Mouse (Mus musculus) CH12.LX (cell line): ENCODE measurements around the gene Hic1. TPM values are rescaled to one million over a fixed set of nuclear protein-coding genes. Genes with fewer than 3 reads are reported as not detected.

Experiments
- DNase-seq: peaks from one replicate; pipeline ENCODE4 v3.0.0-alpha.2; 2013; ENCODE audit errors: extremely low read depth
- H3K27ac ChIP-seq: 2 replicates; pipeline ENCODE4 v1.5.1; 2012; ENCODE audit warnings: low read depth, mild to moderate bottlenecking, control low read depth, moderate library complexity; ENCODE audit not compliant: insufficient read depth
- H3K27me3 ChIP-seq: replicated peaks from 2 replicates; pipeline ENCODE3; 2012; ENCODE audit warnings: inconsistent platforms
- H3K36me3 ChIP-seq, 2 experiments: replicated peaks in 1 of 2; 2 replicates each; pipeline versions ENCODE3 to v1.6.1; 2012; ENCODE audit warnings: inconsistent platforms in 1 of 2, low read length in 1 of 2, mild to moderate bottlenecking in 1 of 2, mixed read lengths in 1 of 2, moderate library complexity in 1 of 2; ENCODE audit not compliant: control insufficient read depth in 1 of 2, insufficient read depth in 1 of 2
- H3K4me1 ChIP-seq, 2 experiments: 2 replicates each; pipeline ENCODE4 v1.6.1; 2012; ENCODE audit warnings: inconsistent platforms in 1 of 2, moderate library complexity in 1 of 2; ENCODE audit not compliant: insufficient read depth in 2 of 2, control insufficient read depth in 1 of 2
- H3K4me2 ChIP-seq: 2 replicates; pipeline ENCODE4 v1.6.1; 2012; ENCODE audit warnings: low read depth, mild to moderate bottlenecking, control low read depth; ENCODE audit not compliant: poor library complexity, insufficient read depth, severe bottlenecking
- H3K4me3 ChIP-seq, 3 experiments: fragments of 150-350 bp in 1 of 3; sonication (generic) in 1 of 3; replicated peaks in 1 of 3; 2 replicates each; pipeline versions ENCODE3 to v1.5.1; 2011 to 2012; ENCODE audit warnings: low read depth in 2 of 3, low read length in 2 of 3, mild to moderate bottlenecking in 2 of 3, moderate library complexity in 2 of 3, control low read depth in 1 of 3, improper control_type of control experiment in 1 of 3, inconsistent platforms in 1 of 3, mixed read lengths in 1 of 3; ENCODE audit not compliant: poor library complexity in 1 of 3
- H3K79me2 ChIP-seq: replicated peaks from 2 replicates; pipeline ENCODE4 v1.6.1; 2012; ENCODE audit warnings: mild to moderate bottlenecking, moderate library complexity; ENCODE audit not compliant: control insufficient read depth, poor library complexity, insufficient read depth, severe bottlenecking; ENCODE audit errors: extremely low read depth
- H3K9ac ChIP-seq: 2 replicates; pipeline ENCODE4 v1.6.1; 2012; ENCODE audit warnings: low read depth, mild to moderate bottlenecking, control low read depth, moderate library complexity; ENCODE audit not compliant: insufficient read depth
- H3K9me3 ChIP-seq: replicated peaks from 2 replicates; pipeline ENCODE3; 2012; ENCODE audit warnings: low read length, inconsistent platforms, mixed read lengths
- CTCF ChIP-seq, 2 experiments: IDR thresholded peaks in 1 of 2; conservative IDR thresholded peaks in 1 of 2; 2 replicates each; pipeline ENCODE4 v1.5.1; 2011 to 2012; ENCODE audit warnings: low read depth in 2 of 2, low read length in 2 of 2, improper control_type of control experiment in 1 of 2, inconsistent platforms in 1 of 2, mild to moderate bottlenecking in 1 of 2, moderate library complexity in 1 of 2
- E2F4 ChIP-seq: IDR thresholded peaks from 2 replicates; pipeline ENCODE4 v1.6.1; 2011; ENCODE audit warnings: low read depth, low read length, improper control_type of control experiment; ENCODE audit not compliant: insufficient replicate concordance
- ELF1 ChIP-seq: IDR thresholded peaks from 2 replicates; pipeline ENCODE4 v1.6.1; 2014; ENCODE audit warnings: low read depth, mild to moderate bottlenecking, inconsistent platforms, low read length, improper control_type of control experiment
- GABPA ChIP-seq: IDR thresholded peaks from 2 replicates; pipeline ENCODE4 v1.6.1; 2012; ENCODE audit warnings: low read depth, low read length, improper control_type of control experiment, inconsistent platforms; ENCODE audit not compliant: insufficient replicate concordance
- HCFC1 ChIP-seq: IDR thresholded peaks from 2 replicates; pipeline ENCODE4 v1.6.1; 2012; ENCODE audit warnings: low read depth, mild to moderate bottlenecking, inconsistent platforms, low read length, improper control_type of control experiment
- IRF4 ChIP-seq: IDR thresholded peaks from 2 replicates; pipeline ENCODE4 v1.6.1; 2014; ENCODE audit warnings: low read depth, mild to moderate bottlenecking, inconsistent platforms, low read length, improper control_type of control experiment
- KAT2A ChIP-seq: IDR thresholded peaks from 2 replicates; pipeline ENCODE4 v1.6.1; 2012; ENCODE audit warnings: low read length, improper control_type of control experiment, inconsistent platforms; ENCODE audit not compliant: insufficient replicate concordance
- MAZ ChIP-seq: IDR thresholded peaks from 2 replicates; pipeline ENCODE4 v1.6.1; 2012; ENCODE audit warnings: low read depth, mild to moderate bottlenecking, inconsistent platforms, low read length, improper control_type of control experiment, moderate library complexity
- MXI1 ChIP-seq: IDR thresholded peaks from 2 replicates; pipeline ENCODE4 v1.6.1; 2011; ENCODE audit warnings: mild to moderate bottlenecking, low read depth, low read length, improper control_type of control experiment
- PAX5 ChIP-seq: IDR thresholded peaks from 2 replicates; pipeline ENCODE4 v1.6.1; 2012; ENCODE audit warnings: low read length, inconsistent platforms, mixed read lengths
- POLR2A ChIP-seq: IDR thresholded peaks from 2 replicates; pipeline ENCODE4 v1.6.1; 2011; ENCODE audit warnings: low read depth, mild to moderate bottlenecking, improper control_type of control experiment, low read length
- RCOR1 ChIP-seq: conservative IDR thresholded peaks from 2 replicates; pipeline ENCODE4 v1.6.1; 2012; ENCODE audit warnings: low read depth, mild to moderate bottlenecking, inconsistent platforms, low read length, improper control_type of control experiment
- SMC3 ChIP-seq: IDR thresholded peaks from 2 replicates; pipeline ENCODE4 v1.6.1; 2011; ENCODE audit warnings: low read depth, low read length, improper control_type of control experiment
- TBP ChIP-seq: conservative IDR thresholded peaks from 2 replicates; pipeline ENCODE4 v1.6.1; 2011; ENCODE audit warnings: low read depth, low read length, improper control_type of control experiment
- TCF12 ChIP-seq: IDR thresholded peaks from 2 replicates; pipeline ENCODE4 v1.6.1; 2014; ENCODE audit warnings: low read depth, mild to moderate bottlenecking, inconsistent platforms, low read length, improper control_type of control experiment
- USF1 ChIP-seq: IDR thresholded peaks from 2 replicates; pipeline ENCODE4 v1.6.1; 2014; ENCODE audit warnings: low read depth, mild to moderate bottlenecking, inconsistent platforms, low read length, improper control_type of control experiment
- ZC3H11A ChIP-seq: IDR thresholded peaks from 2 replicates; pipeline ENCODE4 v1.6.1; 2012; ENCODE audit warnings: low read depth, mild to moderate bottlenecking, inconsistent platforms, low read length, improper control_type of control experiment
- dilution Hi-C: fragments of 300-500 bp; cut with MboI; formaldehyde crosslinking; loops from 2 replicates; pipeline ENCODE4 v1.14.3; 2020; ENCODE audit warnings: low sequenced_read_pairs; ENCODE audit not compliant: extremely low pct_unique_long_range_greater_than_20kb, extremely low pct_ligation_motif_present
- in situ Hi-C: fragments of 300-500 bp; cut with MboI; formaldehyde crosslinking; loops from 3 replicates; pipeline ENCODE4 v1.14.3; 2019; ENCODE audit warnings: low sequenced_read_pairs, low pct_ligation_motif_present, low pct_unique_long_range_greater_than_20kb, mixed read lengths
- polyA plus RNA-seq: library from polyadenylated mRNA; unstranded; fragments of >175 nt; gene quantifications from 2 replicates; pipeline ENCODE4 v1.2.1, GENCODE M21; 2012; ENCODE audit warnings: low read depth; ENCODE audit not compliant: insufficient read length
- total RNA-seq, 2 experiments: library from RNA; depleted of rRNA; stranded (reverse); fragments of 300-350 nt in 1 of 2; fragments of >200 nt in 1 of 2; gene quantifications; 2 replicates each; pipeline ENCODE4 v1.2.3; 2012 to 2014

The Hic1 gene
- total and polyA plus RNA-seq, 3 experiments, result 2.9 to 6.4 (median 5.7) TPM

DNA sequence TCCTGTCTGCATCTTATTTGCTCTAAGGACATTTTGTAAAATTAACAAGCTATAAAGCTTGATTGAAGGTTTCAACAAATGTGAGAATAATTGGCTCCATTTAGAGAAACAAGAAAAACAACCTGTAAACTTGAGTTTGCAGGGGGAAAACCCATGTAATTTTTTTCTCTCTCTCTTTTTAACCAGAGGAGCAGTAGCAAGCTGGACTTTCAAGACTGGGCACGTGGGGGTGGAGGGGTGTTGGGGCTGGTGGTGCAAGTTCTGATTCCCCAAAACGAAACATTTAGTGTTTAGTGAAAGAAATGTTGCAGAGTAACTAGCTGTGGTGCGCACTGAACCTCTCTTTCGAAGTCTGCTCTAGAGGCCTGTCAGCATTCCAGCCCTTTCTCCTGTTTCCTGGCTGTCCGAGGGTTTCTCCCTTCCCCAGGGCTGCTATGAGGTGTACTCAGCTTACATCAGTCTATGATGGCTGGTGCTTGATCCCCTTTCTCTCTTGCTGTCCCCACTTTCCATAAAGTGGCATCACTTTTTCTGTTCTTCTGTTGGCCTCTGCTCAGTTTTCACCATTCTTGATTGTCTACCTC is 34.7 kb downstream of the Hic1 start (continued):
- TF ChIP-seq RCOR1 (0 out of 2 replicates have a peak, but pooled peaks have one; percentile 29), CTCF (conservative IDR thresholded peaks at IDR 0.05 in 1 of 2, IDR thresholded peaks at IDR 0.05 in 1 of 2; ENCODE audit: low read depth in 2 of 2, low read length in 2 of 2) (no peak), POLR2A (no peak), E2F4 (no peak), USF1 (peak; percentile 53), HCFC1 (no peak), ELF1 (peak; percentile 32; the same call in 1 of the 2 replicates), PAX5 (no peak), MXI1 (0 out of 2 replicates have a peak, but pooled peaks have one; percentile 60), IRF4 (peak; percentile 65; the same call in 1 of the 2 replicates), SMC3 (no peak), KAT2A (no peak), MAZ (peak; percentile 26; the same call in 1 of the 2 replicates), GABPA (no peak)
- TF ChIP-seq, all 38 proteins: peak for 16

DNA sequence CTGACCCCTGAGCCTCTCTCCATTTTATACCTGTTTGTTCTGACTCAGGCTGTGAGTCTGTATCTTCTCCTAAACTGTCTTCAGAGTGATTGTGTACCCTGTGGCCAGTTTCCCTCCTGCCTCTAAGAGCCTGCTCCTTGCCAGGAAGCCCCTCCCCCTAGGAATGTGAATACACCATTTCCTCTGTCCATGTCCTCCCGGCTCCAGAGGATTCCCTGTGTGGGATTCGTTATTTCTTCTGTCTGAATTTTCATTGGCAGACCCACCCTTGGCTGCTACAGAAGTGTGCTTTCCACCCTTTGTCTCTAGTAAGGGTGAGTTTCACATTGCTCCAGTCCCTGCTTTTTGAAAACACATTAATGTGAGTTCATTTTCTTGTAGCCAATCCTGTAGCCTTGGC is 35.4 kb downstream of the Hic1 start:
- Histone ChIP-seq H3K4me1 (peaks cover 34 to 50% of the 10 kb centered on the region in 2 experiments), H3K9ac (peak overlapping the region; percentile 6; the same call in 1 of the 2 replicates), H3K79me2 (no peaks in the 10 kb centered on the region), H3K36me3 (peaks cover 0 to 38% of the 10 kb centered on the region in 2 experiments), H3K27me3 (no peaks in the 10 kb centered on the region), H3K9me3 (no peaks in the 10 kb centered on the region), H3K4me3 (no peak overlapping the region), H3K27ac (no peak overlapping the region), H3K4me2 (peak overlapping the region; percentile 37)
- no peak for DNase-seq
- TF ChIP-seq ELF1 (no peak), CTCF (conservative IDR thresholded peaks at IDR 0.05 in 1 of 2, IDR thresholded peaks at IDR 0.05 in 1 of 2; ENCODE audit: low read depth in 2 of 2, low read length in 2 of 2) (no peak), USF1 (no peak), ZC3H11A (no peak)
- in situ Hi-C loops (no loop called here), dilution Hi-C loops (no loop called here)

DNA sequence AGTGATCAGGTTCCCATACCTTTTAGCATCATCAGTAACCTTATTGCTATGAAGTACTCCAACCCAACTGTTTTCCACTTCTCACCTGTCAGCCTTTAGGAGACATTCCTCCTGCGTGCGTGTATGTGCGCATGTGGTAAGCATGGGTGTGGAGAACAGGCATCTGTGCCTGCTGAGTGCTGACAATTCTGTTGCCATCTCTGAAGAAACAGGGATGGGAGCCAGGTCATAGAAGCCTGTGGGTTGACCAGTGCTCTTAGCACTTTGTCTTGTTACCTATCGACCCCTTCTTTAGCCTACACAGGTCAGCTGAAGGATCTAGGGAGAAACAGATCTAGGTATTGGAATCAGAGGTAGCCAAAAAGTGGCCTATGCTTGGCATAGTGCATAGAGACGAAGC is 35.9 kb downstream of the Hic1 start:
- dilution Hi-C loops, result no loop called here
- in situ Hi-C loops, result no loop called here
- no peak overlapping the region for H3K27ac ChIP-seq

More for the DNA sequence above, 35.9 kb downstream of the Hic1 start:
- no peak overlapping the region for H3K4me3 ChIP-seq
- H3K9me3 ChIP-seq, result no peaks in the 10 kb centered on the region
- peaks cover 0 to 36% of the 10 kb centered on the region in 2 experiments for H3K36me3 ChIP-seq
- no peak overlapping the region for H3K9ac ChIP-seq
- H3K4me2 ChIP-seq, result no peak overlapping the region
- no peak for TF ChIP-seq TBP
- TF ChIP-seq TCF12, result no peak; the same call in 1 of the 2 replicates
- TF ChIP-seq, all 38 proteins: peak for 0
- no peak for DNase-seq
- Histone ChIP-seq H3K27me3 (no peaks in the 10 kb centered on the region), H3K4me1 (peaks cover 37 to 52% of the 10 kb centered on the region in 2 experiments), H3K79me2 (no peaks in the 10 kb centered on the region)
